Mouse (Mus musculus): ENCODE data around the gene Unc13d. TPM values are rescaled to one million over a fixed set of nuclear protein-coding genes. Genes with fewer than 3 reads are reported as not detected.
"Not testable (repeated sequence)": the region's sequence is repeated elsewhere in the genome, so short reads cannot be mapped to it uniquely, and the experiment has no call there.

The Unc13d gene
- total RNA-seq, 2 experiments from 2014 or later = 0.16 to 0.38 TPM

DNA sequence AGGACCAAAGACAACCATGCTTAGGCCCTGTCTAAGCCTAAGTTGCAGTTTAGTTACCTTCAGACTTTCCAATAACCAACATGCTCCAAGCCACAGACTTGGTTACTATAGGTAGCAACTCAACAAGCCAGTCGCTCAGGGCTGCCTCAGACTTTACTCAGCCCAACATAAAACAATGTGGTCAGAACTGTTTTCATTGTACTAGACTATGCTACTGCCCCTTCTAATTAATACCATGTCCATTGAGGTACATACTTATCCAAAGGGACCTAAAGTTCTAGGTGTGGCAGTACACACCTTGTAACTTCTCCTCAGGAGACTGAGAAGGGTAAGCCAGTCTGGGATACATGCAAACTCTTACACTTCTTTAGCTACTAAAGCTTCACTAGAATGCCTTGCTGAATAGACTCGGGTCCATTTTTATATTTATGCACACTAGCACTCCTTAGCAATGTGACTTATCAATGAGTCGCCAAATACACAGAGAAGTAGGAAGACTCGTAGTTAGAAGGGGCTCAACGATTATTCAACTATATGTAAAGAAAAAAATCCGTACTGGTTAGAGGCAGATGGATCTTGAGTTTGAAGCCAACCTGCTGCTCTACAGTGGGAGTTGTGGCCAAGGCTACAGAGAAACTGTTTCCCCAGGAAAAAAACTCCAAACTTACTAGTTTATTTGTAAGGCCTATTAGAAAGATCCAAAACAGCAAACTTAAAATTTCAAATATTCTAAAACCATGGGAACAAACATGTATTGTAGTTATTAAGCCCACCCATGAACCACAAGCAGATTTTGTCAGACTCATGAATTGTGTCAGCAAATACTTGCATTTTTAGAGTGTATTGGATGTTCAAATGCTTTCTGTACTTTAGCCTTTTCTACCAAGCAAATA is 56.2 kb downstream of the Unc13d start:
- no peak for DNase-seq

DNA sequence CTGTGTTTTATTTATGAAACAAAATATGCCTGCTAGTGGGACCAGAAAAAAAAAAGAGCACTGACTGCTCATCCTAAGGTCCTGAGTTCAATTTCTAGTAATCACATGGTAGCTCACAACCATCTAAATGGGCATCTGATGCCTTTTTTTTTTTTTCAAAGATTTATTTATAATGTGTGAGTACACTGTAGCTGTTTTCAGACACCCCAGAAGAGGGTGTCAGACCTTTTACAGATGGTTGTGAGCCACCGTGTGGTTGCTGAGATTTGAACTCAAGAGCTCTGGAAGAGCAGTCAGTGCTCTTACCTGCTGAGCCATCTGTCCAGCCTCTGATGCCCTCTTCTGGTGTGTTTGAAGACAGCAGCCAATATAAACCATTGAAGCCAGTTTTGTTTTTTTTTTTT is 57.2 kb downstream of the Unc13d start:
- DNase-seq = no peak

DNA sequence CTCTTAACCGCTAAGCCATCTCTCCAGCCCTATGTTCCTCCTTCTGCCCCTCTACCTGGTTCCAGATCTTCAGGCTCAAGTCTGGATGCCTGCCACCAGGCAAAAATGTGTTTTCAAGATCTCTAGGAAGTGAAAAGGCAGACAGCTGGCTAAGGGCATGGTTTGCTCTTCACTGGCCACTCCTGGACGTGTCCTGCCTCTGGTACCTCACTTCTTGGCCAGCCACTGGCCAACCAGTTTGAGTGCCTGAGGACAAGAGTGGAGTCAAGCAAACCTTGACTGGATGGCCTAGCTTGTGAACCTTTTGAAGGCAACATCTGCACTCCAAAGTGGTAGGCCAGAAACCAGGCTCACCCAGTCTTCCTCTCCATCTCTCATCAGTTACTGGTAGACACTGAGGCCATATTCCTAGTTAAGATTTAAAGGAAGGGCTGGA is 57.8 kb downstream of the Unc13d start:
- no peak for DNase-seq

DNA sequence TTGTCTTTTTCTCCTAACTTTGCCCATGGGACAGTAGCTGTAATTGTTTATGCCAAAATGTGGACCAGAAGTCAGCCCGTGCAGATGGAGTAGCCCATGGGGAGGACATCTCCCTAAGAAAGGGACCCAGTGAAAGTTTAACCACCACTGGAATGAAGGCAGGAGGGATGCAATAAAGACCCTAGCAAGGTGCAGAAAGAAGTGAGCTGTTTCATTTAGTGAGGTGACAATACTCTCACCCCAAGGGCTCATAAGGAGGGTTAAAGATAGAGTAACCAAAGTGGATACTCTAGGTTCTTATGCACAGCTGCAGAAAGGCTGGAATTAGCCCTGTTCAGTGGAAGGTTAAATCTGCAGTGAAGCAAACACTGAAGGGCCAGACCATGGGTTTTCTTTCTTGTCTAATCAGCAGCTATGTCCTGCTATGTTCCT is 58.4 kb downstream of the Unc13d start:
- no peak for DNase-seq

DNA sequence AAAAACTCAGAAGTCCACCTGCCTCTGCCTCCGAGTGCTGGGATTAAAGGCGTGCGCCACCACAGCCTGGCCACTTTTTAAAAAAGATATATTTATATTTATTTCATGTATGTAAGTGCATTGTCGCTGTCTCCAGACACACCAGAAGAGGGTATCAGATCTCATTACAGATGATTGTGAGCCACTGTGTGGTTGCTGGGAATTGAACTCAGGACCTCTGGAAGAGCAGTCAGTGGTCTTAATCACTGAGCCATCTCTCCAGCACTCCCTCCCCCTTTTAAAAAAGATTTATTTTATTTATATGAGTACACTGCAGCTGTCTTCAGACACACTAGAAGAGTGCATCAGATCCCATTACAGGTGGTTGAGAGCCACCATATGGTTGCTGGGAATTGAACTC is 58.9 kb downstream of the Unc13d start:
- not testable (repeated sequence) for DNase-seq

DNA sequence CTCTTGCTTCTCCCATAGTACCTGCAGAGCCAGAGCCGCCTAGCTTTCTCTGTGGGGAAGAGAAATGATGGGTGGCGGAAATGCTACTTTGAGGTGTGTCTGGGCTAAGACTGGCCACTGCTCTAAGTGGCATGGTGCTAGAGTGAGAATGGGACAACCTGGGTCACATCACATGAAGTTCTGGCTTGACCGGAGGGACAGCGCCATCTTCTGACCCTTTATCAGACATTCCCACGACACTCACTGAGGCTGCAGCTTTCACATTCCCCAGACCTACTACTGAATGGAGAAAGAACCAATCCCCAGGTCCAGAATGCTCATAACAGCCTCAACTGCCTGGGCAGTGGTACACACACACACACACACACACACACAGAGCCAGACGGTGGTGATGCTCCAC is 59.7 kb downstream of the Unc13d start:
- DNase-seq = no peak

DNA sequence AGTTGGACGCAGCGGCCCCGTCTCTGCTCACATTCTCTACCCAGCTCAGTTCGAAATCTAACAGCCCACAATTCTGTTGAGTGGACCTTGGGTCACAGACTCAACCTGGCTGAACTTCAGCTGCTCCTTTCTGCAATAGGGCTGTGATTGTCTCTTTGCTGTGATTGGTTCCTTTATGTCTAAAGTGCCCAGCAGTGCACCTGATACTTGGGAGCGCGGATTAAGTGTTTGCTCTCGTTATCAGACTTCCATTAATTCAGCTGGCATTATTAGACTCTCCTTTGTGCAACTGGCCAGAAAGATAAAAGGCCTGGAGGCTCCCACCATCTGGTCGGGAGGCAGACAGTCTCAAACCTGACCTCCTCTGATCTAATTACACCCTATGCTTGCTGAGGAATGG is 62.9 kb downstream of the Unc13d start:
- DNase-seq = no peak

DNA sequence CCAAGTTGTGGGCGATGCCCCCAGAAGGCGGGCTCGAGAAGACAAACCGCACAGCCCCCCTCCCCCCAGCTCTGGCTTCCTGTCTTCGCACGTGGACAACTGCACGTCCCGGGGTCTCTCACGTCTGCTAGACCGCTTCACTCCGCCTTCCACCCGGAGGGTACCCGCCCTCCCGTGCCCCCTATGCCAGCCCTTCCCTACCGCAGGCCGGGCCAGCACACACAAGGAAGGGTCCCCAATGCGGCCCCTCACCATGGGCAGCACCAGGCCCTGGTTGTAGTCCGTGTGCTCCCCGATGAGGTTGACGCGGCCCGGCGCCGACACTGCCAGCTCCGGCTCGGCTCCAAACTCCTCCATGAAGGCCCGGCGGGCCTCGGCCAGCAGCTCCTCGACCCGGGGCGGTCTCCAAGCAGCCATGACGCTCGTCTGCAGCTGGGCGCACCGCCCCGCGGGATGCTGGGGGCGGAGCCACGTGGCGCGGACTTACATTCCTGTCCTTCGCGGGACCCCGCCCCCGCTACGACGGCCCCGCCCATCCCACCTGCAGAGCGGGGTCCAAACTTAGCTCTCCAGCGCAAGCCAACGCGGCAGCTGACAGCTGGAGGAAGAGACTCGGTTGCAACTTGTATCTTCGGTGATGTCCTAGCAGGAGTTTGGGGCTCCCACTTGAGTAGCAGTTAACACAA is 65.4 kb downstream of the Unc13d start, which contains the start of gene Galk1:
TSS of gene Galk1 (minus strand) at position 458 of the 686 bp plus-strand sequence.
- peak; percentile 91 for DNase-seq

Other genes starting within 250 kb of the Unc13d start
- not detected for gene Myo15b, start 219.6 kb downstream of the Unc13d start, total RNA-seq (2021)
- 1 to 10 TPM in 1 of 2 experiments, under 1 TPM in 1; 0.51 to 1.9 TPM for gene Smim5, start 178.0 kb downstream of the Unc13d start, total RNA-seq (2021)
- gene Smim6, start 165.9 kb downstream of the Unc13d start, total RNA-seq (2021) = not detected
- 10 to 100 TPM in 1 of 2 experiments, 1 to 10 TPM in 1; 9.4 to 14.5 TPM for gene Sap30bp, start 144.7 kb downstream of the Unc13d start, total RNA-seq (2021)
- gene Recql5, start 144.5 kb downstream of the Unc13d start, total RNA-seq (2021) = 1 to 10 TPM; 4.9 to 6.8 TPM
- 1 to 10 TPM; 4.2 to 4.5 TPM for gene Itgb4, start 103.3 kb downstream of the Unc13d start, total RNA-seq (2021)
- gene Galk1, start 65.2 kb downstream of the Unc13d start, total RNA-seq (2021) = 1 to 10 TPM; 3.6 to 4.3 TPM
- 10 to 100 TPM; 65.8 to 68.4 TPM for gene H3f3b, start 50.0 kb downstream of the Unc13d start, total RNA-seq (2021)
- 1 to 10 TPM; 6.1 to 6.6 TPM for gene Unk, start 47.6 kb downstream of the Unc13d start, total RNA-seq (2021)
- 10 to 100 TPM; 58.1 to 64.4 TPM for gene Wbp2, start 9.0 kb upstream of the Unc13d start, total RNA-seq (2021)
- 10 to 100 TPM in 1 of 2 experiments, 1 to 10 TPM in 1; 7.9 to 14.5 TPM for gene Trim47, start 49.2 kb upstream of the Unc13d start, total RNA-seq (2021)
- 1 to 10 TPM; 5.1 to 5.4 TPM for gene Trim65, start 53.2 kb upstream of the Unc13d start, total RNA-seq (2021)
- 10 to 100 TPM; 48.7 to 50.8 TPM for gene Mrpl38, start 60.9 kb upstream of the Unc13d start, total RNA-seq (2021)
- gene Fbf1, start 90.2 kb upstream of the Unc13d start, total RNA-seq (2021) = 10 to 100 TPM in 1 of 2 experiments, 1 to 10 TPM in 1; 8.8 to 11.4 TPM
- gene Ten1, start 120.9 kb upstream of the Unc13d start, total RNA-seq (2021) = 10 to 100 TPM; 19.9 to 22.5 TPM
- 10 to 100 TPM; 56.1 to 73.6 TPM for gene Acox1, start 121.1 kb upstream of the Unc13d start, total RNA-seq (2021)
- under 1 TPM; 0.05 to 0.13 TPM for gene Evpl, start 160.1 kb upstream of the Unc13d start, total RNA-seq (2021)
- gene Srp68, start 196.3 kb upstream of the Unc13d start, total RNA-seq (2021) = 10 to 100 TPM; 65.8 to 75.9 TPM
- under 1 TPM in 1 of 2 experiments, not detected in 1; 0.31 TPM for gene Galr2, start 203.0 kb upstream of the Unc13d start, total RNA-seq (2021)
- gene Exoc7, start 229.3 kb upstream of the Unc13d start, total RNA-seq (2021) = 10 to 100 TPM; 66.5 to 69.1 TPM

Measured in gastrocnemius, postnatal 25 days (tissue).